Mouse (Mus musculus) ovary, adult 18-20 months (tissue): ENCODE measurements around the gene Abca7.

Experiments used
- DNase-seq: peaks from one replicate; pipeline ENCODE4 v3.0.0; 2022; ENCODE audit warnings: low spot score, mixed read lengths

Abca7 gene

DNA sequence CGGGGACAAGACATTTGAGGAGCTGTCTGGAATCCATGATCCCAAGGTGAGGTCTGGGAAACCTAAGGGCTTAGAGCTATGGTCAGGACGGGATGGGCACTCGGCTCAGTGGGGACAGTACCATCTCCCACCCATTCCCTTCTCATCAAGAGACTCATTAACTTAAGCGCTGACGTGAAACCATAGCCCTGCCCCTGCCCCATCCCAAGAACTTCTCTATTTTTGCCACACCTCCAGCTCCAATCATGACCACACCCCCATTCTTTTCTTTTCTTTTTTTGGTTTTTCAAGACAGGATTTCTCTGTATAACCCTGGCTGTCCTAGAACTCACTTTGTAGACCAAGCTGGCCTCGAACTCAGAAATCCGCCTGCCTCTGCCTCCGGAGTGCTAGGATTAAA, 21.6 kb upstream of the Abca7 start:
- no peak for DNase-seq

DNA sequence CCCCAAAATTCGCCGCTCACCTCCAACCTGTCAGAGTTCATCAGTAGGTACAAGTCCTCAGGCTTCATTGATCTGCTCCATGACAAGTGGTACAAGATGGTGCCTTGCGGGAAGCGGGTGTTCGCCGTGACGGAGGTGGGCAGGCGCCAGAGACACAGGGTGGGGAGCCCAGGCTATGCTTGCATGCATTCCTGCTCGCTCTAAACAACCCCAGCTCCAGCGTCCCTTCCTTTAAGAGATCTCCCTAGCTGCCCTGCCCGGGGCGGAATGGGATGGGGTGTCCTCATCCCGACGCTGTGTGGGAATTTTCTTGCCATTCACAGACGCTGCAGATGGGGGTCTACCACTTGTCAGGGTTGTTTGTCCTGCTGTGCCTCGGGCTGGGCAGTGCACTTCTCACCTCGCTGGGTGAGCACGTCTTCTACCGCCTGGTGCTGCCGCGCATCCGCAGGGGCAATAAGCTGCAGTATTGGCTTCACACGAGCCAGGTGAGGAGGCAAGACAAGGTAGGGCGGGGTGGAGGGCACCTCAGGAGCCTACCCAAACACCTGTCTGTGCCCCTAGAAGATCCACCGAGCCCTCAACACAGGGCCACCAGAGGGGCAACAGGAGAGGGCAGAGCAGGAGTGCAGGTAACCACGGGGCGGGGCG, 20.1 kb upstream of the Abca7 start:
- no peak for DNase-seq

DNA sequence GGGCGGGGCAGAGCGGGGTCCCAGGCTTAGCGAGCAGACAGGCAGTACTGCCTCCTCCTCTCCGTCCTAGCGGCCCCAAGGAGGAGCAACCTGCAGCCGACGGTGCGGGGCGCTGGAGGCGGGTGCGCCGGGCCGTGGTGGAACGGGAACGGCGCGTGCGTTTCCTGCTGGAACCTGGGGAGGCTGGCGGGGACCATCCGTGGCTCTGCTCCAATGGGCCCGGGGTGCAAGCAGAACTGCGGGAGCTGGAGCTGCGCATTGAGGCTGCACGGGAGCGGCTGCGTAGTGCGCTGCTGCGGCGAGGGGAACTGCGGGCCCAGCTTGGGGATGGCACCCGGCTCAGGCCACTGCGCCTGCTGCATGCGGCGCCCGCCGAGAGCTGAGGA, 19.6 kb upstream of the Abca7 start:
- no peak for DNase-seq

DNA sequence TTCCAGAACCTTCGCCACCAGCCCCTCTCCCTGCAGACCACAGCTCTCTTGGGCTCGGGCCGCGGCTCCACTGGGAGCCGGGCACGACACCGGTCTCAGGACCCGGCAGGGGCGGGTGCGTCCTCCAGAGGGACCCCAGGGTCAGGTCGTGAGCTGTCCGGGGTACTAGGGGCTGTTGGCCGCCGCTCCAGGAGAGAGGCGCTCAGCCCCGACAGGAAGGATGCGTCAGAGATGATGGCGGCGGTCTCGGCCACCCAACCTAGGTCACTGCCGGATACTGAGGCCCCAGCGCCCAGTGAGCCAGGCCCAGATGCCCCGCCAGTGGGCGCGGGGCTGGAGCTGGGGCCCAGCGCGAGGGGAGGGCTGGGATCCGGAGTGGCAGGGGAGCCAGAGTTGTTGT, 19.0 kb upstream of the Abca7 start:
- DNase-seq = no peak

DNA sequence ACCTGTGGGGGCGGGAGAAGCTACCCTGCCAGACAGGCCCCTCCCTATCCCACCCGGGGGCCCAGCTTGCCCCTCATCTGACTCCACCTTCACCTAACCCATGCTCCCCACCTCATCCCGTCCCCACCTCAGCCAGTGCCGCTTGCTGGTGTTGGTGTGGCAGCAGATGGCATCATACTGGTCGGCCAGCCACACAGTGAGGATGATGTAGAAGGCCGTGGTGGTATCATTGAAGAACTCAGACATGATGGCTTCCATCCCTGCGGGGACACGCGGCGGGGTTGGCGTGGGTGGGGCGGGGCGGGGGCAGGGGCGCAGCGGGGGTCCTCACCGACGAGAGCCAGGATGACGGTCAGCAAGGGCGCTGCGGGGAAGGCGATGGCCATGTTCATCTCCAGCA, 18.2 kb upstream of the Abca7 start:
- DNase-seq = no peak

DNA sequence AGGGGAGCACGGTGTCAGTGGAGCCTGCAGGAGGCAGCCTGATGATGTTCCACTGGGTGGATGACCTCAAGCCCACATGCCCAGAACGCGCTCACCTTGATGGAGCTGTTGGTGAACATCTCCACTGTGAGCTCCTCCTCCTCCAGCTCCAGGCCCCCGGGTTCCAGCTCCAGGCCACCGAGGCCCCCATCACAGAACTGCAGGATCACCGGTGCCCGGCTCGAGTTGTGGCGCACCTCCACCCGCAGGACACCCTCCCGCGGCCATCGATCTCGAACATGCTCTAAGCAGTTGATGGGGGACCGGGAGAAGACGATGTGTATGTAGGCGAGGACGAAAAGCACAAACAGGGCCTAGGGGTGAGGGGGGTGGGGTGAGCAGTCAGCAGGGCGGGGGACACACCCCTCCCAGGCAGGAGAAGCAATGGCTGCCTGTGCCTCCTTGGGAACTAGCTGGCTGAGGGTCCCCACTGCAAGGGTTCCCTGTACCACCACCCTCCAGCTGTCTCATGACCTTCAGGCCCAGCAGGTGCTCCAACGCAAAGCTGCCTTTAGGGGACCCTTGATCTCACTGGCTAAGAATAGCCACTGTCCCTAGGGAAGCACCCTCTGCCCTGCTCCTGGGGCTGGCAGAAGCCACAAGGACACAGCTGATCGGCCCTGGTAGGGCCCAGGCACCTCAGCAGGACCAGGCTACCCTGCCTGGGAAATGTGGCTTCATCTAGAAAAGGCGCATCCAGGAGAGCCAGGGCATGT, 16.7 kb upstream of the Abca7 start:
- DNase-seq = no peak

DNA sequence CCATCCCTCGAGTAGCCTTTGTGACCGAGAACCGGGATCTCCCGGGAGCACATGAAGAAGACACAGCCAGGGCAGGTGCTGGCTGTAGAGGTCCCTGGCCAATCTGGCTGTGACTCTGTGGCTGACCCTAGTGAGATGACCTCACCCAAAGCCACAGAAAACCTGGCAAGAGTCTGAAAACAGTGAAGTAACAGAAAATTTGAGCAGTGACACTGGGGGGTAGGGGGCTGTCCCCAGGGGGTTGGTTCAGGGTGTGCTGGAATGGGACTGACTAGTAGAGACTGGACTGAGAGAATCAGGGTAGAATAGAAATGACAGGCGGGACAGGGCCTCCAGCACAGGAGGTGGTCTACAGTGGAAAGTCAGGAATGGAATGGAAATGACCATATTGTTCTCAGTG, 13.1 kb upstream of the Abca7 start:
- no peak for DNase-seq

DNA sequence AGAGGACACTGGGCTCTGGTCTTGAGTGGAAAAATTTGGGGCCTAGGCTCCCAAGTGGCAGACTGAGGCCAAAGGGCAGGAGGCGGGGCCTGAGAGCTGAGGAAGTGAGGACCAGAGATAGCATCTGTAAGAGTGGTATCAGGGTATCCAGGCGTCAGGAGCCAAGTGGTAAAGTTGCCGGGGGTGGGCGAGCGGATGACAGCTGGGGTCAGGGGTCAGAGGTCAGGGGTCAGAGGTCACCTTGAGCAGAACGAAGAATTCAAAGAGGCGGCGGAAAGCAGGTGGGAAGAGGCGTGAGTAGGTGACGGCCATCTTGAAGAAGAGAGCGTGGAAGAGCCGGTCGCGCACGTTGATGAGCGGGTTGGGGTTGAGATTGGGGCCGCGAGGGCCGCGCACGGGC, 12.6 kb upstream of the Abca7 start:
- DNase-seq = peak; percentile 52

DNA sequence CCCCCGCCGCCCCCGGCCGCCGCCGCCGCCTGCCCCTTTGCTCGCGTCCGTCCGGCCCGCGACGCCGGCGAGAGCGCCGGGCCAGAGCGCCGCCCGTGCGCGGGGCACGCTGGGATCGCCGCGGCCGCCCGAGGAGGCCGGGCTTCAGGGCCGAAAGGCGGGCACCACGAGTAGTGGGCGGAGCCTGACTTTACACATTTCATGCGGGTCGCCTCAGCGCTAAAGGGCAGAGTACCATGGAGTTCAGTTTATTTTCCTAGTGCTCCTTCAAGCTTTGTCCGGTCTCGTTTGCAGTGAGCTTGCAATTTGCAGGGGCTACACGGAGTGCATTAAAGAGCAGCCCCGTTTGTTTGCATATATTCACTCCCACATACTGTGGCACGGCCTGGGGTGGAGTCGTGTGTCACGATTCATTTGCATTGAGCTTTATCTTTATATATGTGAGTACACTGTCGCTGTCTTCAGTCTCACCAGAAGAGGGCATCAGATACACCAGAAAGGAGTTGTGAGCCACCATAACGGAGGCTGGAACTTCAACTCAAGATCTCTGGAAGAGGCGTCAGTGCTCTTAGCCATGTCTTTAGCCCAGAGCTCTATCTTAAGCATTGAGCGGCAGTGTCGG, 12.0 kb upstream of the Abca7 start, which contains the start of gene Tmem259:
Gene Tmem259, minus strand, starts transcription at position 136 of the 622 bp plus-strand sequence.
- DNase-seq = peak; percentile 77

DNA sequence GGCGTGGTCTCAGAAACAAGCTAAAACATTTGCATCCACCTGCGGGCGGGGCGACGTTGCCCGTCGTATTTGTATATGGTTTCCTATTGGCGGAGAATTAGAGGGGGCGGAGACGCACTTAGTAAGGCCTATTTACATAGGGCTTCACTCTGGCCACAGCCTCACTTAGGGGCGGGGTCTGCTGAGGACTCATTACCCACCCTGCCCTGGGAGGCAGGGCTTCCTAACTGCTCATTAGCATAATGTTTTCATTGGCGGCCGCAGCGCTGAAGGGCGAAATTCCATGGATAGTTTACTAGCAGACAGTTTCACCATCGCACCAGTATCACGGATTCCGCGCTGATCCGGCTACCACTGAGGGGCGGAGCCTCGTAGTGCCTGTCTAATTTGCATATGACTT, 11.4 kb upstream of the Abca7 start:
- peak; percentile 97 for DNase-seq

DNA sequence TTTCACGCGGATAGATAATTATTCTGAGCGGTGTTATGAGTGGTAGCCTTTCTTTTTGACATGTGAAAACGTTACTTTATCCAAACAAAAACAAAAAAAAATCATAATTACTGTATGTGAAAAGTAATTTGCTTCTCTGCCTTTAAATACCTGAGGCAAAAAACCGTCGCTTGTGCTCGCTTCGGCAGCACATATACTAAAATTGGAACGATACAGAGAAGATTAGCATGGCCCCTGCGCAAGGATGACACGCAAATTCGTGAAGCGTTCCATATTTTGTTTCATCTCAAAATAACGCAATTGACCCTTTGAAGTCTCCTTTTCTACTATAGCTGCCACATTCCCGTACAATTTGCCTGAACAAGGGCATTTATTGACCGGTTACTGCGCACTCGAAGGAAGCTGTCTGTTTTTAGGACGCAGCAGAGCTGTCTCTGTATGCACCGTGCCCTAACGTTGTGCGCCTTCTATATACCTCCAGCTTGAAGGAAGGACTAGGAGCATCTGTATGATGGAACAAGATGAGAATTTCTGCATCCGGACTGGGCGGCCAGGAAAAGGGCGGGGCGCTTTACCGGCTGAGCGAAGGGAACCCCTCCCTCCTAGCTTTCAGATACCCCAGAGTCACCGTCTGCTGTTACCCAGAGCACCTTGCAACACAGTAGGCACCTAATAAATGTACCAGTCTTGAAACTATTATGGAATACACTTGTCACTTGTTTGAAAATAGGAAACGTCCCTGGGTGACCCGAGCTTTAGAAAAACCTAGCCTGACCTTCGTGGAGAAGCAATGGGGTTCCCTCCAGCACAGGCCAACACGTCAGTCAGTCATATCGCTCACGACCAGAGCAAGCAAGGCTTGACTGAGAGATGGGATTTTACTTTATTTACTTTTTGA, 10.7 kb upstream of the Abca7 start:
- no peak for DNase-seq

DNA sequence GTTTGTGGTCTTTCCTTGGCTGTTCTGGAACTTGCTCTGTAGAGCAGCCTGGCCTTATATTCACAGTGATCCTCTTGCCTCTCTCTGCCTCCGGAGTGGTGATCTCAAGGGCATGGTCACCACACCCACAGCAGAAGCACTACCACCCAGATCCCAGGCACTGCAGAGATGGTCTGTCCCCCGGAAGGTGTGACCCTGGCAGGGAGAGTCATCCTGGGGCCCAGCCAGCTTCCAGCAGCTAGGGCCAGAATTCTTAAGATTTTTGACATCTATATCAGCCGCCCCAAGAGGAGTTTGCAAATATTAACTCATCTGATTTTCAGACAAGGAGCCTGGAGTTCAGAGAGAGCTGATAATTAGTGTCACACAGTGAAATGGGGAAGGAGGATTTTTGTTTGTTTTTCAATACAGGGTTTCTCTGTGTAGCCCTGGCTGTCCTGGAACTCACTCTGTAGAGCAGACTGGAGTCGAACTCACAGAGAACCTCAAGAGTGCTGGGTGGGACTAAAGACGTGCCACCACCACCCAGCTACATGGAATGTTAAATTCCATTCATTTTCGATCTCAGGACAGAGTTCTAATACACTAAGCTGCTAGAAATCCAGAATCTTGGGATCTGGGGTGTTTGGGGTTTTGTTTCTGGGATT, 9.9 kb upstream of the Abca7 start:
- no peak for DNase-seq

DNA sequence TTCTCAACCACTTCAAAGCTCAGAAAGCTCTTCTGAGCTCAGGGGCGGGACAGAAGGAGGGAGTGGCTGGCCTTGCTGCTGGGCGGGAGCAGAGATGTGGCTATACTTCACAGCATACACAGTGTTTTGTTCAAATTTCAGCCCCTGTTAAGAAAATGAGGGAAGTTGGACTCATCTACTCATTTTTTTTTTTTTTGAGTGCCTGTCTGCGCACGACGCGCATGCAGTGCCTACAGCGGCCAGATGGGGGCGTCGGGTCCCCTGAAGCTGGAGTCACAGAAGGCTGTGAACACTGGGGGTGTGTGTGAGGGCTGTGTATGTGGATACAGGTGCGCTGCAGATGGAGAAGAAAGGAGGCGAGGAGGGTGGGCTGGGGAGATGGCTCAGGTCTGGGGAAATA, 9.3 kb upstream of the Abca7 start:
- DNase-seq = peak; percentile 49

DNA sequence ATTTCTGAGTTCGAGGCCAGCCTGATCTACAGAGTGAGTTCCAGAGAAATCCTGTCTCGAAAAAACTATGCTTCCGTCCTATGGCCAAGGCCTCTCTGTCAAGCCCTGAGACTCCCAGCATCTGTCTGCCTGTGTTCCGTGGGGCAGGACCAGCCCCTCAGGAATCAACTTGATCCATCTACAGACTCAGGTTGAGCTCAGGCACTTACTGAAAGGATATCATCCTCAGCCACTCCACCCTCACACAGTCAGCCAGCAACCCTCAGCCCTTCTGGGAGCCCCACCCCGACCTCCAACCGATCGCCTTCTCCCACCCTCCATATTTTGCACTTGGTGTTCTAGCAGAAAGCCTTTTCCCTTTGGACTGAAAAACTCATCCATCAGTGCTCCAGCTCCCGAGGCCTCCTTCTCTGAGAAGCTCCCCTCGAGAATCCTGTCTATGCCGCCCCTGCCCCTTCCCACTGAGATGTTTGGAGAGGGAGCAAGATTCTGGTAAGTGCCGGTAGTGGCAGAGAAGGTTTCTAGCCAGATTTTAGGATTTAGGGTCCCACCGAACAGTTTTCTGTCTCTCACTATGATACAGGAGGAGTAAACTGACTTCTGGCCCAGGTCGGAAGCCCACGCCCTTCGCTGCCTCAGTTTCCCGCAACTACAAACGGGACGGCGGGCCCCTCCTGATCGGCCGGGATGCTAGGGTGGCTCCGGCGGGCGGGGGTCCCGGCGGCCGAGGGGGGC, 8.4 kb upstream of the Abca7 start:
- no peak for DNase-seq

DNA sequence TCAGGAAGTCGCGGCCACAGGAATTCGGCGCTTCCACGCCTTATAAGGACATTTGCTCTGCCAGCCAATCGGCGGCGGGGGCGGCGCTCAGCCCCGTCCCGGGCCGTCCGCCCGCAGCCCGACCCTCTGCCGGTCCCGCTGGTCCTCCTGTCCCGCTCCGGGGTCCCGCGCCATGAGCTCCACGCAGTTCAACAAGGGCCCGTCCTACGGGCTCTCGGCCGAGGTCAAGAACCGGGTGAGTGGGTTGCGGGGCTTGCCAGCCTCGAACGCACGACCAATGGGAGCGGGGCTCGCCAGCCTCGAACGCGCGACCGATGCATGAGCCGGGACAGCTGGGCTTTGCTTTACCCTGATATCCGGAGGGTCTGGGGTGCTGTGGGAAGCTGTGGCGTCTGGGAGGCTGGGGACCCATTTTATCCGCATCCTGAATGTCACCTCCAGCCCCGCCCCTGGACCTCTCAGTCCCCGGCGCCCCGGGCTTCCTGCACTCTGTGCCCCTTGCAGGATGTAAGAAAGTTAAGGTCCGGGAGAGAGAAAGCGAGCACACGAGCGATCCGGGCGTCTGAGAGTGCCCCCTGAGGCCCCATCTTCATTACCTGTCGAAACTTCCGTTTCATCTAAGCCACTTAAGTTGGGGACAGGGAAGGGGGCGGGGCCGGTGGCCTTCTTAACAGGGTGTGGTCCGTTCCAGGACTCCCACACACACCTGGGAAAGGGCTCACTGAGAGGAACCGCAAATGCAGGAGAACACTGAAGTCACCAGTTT, 7.6 kb upstream of the Abca7 start, which contains the start of gene Cnn2:
Gene Cnn2, plus strand, starts transcription at position 79 of the 766 bp plus-strand sequence.
- DNase-seq = no peak

DNA sequence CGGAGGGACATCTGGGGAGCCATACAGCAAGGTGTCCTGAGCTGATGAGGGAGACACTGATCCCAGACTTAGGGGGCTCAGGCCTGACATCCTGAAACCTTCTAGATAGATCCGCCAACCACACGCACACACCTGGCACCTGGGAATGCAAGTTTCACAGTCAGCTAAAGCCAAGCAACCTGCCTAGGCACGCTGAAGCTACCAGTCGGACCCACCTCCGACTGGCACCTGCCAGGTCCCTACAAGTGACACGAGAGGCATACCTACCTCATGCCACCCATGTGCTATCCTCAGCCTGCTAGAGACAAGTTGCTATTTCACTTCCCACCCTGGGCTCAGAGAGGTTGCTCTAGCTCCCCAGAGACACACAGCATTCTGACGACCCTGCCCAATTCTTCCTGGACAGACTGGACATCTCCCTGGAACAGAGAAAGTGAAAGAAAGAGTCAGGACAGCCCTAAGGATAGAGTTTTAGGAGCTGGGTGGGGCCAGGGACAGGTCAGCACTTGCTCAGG, 7.0 kb upstream of the Abca7 start:
- DNase-seq = no peak

DNA sequence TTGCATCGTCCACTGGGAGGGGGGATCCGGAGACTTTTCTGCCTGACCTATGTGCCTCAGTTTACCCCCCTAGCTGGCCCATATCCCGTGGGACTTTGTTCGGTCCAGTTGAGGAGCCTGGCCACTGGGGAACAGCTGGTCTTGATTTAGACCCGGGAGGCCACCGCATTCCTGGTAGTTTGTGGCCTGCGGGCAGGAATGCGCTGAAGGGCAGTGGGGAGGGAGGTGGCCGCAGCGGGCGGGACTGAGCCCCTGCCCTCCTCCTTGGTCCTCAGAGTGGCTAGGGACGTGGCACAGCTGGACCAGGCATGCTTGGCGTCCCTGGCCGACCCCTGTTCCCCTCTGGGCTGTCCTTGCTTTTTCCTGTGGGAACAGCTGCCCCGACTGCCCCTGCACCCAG, 6.4 kb upstream of the Abca7 start:
- DNase-seq = no peak

DNA sequence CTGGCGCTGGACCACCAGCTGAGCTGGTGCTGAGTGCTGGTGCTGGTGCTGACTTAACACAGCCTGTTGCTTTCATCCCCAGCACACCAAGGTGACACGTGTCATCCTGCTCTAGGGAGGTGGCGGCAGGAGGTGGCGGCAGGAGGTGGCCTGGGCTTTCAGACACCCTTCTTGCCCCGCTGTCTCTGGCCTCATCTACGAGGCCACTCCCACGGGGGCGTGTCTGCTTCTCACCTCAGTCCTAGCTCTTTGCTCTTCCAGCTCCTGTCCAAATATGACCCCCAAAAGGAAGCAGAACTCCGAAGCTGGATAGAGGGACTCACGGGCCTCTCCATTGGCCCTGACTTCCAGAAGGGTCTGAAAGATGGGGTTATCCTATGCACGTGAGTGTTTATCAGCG, 5.2 kb upstream of the Abca7 start:
- no peak for DNase-seq

DNA sequence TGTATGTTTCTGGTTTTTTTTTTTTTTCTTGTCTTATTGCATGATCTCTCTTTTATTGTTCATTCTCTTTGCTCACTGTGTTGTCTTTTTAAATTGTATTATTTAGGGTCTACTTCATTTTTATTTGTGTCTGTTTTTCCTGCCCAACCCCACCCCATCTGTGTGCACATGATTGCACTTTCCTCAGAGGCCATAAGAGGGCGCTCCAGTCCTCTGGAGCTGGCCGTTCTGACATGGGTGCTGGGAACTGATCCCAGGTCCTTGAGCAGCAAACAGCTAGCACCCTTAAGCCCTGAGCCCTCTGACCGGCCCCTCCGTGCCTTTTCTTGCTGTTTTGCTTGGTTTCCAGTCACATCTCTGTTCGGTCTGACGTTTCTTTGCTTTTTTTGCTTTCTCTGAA, 4.7 kb upstream of the Abca7 start:
- DNase-seq = no peak
